Mouse (Mus musculus): ENCODE results near the gene Aloxe3.

The Aloxe3 gene

DNA sequence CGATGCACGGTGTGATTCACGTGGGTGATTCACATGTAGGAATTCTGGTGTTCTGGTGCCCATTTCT is at the start of gene Aloxe3:
Gene Aloxe3, plus strand, starts transcription at position 45 of the 67 bp plus-strand sequence.
- DNase-seq = no peak

DNA sequence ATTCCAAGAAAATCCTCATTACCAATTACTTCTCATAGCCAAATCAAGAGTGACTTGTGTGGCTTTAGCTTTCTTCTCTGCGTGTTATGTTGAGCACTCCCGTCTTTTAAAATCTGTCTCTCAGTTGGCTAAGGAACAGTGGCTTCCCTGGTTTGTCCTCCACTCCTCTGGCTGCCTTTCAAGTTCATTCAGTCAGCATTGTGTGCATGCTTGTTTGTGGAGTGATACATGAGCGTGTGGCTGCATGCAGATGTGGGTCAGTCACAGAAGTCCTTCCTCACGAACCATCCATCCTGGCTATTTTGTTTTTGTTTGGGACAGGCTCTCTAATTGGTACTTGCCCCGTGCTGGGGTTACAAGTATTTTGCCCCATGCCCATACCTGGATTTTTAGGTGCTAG is 49.1 kb upstream of the Aloxe3 start:
- peak; percentile 34 for DNase-seq

DNA sequence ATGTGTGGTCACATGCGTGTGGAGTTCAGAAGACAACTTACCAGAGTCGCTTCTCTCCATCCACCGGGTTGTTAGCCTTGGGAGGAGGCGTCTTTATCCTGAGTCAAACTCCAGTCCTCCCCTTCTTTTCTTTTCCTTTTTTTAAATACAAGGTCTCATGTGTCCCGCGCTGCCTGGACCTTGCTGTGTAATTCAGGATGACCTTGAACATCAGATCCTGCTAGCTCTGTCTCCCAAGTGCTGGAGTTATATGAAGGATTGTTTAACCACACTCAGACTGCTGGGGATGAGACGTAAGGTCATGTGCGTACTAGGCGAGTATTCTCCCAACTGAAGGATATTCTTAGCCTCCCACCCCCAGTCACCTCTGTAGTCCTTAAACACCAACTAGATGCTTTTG is 48.4 kb upstream of the Aloxe3 start:
- DNase-seq = no peak

DNA sequence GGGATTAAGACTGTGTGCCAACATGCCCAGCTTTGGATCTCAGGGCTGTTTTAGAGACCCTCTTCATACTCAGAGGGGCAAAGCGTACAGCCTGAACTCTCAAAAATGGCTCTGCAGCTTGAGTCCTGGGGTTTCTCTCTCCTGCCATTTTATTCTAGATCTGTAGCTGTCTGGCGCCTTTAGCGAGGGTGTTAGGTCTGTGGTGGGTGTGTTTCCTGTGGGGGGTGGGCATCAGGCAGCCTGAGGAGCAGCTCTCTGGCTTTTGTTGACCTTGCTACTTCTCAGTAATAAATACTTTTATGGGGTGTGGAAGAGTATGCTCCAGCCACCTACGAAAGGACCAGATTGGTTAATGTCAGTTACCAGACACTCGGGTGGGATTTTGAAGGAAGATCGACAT is 47.7 kb upstream of the Aloxe3 start:
- DNase-seq = no peak

DNA sequence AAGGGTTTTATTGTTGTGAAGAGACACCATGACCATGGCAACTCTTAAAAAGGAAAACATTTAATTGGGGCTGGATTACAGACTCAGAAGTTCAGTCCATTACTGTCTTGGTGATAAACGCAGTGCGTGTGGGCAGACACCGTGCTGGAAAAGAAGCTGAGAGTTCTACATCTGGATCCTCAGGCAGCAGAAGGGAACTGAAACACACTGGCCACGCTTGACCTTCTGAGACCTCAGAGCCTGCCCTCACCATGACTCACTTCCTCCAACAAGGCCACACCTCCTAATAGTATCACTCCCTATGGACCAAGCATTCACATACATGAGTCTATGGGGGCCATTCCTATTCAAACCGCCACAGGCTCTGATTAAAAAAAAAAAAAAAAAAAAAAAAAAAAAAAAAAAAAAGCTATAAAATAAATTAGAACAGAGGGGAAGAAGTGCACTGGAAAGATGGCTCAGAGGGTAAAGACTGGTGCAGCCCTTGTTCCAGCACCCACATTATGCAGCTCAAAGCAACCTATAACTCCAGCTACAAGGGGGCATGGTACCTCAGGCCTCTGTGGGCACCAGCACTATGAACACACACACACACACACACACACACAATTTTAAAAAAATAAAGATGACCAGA is 46.8 kb upstream of the Aloxe3 start:
- no peak for DNase-seq

DNA sequence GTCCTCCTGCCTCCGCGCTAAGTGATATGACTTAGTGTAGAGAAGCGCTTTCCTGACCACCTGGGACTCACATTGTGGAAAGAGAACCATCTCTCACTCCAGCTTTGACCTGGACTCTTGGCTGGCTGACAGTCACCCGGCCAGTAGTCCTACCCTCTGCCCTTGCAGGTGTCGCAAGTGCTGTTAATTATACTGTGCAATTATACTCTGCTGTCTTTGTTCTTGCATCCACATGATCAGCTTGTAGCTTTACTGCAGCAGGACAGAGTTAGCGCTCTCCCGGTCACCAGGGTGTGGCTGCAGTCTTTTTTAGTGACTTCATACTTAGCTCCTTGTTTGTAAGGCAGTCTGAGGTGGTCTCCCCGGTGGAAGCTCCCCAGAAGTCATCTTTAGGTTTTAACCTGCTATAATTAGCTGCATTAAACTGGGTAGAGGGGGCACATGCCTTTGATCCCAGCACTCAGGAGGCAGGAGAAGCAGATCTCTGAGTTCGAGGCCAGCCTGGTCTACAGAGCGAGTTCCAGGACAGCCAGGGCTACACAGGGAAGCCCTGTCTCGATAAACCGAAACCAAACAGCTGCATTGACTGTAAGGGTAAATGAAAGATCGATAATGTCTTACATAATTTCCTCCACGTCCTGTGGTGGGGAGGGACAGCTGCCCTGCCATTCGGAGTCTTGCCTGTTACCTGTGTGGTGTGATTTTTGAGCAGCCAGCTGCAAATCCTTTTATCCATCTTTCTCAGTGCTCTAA is 45.4 kb upstream of the Aloxe3 start:
- peak; percentile 21 for DNase-seq

DNA sequence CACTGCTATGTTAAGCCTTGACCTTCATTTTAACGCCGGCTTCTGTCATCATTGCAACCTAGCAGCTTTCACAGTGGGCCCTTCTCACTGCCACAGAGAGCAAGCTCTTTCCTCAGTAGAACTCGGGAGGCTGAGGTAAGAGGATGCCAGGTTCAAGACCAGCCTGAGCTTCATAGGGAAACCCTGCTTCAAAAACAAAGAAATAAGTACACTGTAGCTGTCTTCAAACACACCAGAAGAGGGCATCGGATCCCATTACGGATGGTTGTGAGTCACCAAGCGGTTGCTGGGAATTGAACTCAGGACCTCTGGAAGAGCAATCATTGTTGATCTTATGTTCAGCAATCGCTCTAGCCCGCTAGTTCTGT is 44.9 kb upstream of the Aloxe3 start:
- DNase-seq = no peak

DNA sequence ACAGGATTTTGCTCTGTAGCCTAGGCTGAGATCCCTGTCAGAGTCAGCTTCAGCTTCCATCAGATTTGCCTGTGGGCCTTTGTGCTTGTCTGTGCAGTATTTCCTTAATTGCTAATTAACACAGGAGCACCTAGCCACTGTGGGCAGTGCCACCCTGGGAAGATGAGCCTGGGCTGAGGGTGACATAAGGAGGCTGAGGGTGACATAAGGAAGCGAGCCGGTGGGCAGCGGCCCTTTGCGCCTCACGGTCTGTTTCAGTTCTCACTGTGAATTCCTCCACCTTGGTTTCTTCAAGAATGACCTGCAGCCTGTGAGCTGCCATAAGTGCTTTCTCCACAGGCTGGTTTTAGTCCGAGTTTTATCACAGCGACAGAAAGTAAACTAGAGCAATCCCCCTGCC is 44.1 kb upstream of the Aloxe3 start:
- no peak for DNase-seq

DNA sequence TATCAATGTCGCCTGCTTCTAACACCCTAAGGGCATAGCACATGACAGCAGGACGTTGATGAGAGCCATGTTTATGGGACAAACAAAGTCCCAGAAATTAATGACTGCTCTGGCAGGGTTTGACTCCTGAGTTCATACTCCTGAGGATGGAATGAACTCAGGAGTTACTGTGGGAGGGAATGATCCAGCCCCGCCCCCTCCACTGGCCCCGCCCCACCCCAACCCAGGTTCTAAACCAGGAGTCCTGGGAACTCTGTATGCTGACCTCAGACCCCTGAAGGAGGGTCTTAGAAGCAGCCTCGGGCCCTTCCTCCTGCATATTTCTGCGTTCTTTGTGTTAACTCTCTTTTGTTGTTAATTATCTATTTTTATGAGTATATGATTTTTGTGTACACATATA is 40.1 kb upstream of the Aloxe3 start:
- peak; percentile 31 for DNase-seq

DNA sequence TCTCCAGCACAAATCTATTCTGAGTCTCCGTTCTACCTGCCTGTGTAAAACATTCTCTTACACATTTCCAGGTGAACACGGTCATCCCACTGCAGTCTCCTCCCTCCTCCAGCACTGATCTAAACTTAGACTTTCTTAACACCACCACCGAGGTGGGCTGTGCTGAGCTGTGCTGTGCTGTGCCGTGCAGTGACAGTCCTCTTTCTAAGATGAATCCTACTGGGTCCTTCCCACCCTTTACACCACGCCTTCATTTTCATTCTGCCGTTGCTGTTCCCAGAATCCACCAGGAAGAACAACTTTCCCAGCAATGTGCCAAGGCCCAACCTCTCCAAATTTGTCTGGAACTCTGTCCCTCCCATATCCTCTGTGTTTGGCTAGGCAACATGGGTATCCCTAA is 39.3 kb upstream of the Aloxe3 start:
- DNase-seq = peak; percentile 47

DNA sequence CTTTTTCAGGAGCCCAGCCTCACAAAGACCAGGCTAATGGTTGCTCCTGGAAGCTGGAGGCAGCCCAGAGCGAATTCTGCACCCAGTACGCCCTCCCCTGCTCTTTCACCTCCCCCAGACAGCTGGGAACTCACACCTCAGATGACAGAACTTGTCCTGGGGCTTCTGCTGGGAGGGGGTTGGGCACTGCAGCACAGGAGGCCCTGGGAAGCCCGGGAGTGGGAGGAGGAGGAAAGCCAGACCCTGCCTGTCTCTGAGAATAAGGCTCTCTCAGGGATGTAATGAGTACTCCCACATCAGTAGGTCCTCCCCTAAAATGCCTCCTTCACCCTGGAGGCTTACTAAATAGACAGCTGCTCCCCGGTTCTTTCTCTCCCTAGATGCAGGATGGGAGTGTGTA is 38.6 kb upstream of the Aloxe3 start:
- DNase-seq = peak; percentile 64

DNA sequence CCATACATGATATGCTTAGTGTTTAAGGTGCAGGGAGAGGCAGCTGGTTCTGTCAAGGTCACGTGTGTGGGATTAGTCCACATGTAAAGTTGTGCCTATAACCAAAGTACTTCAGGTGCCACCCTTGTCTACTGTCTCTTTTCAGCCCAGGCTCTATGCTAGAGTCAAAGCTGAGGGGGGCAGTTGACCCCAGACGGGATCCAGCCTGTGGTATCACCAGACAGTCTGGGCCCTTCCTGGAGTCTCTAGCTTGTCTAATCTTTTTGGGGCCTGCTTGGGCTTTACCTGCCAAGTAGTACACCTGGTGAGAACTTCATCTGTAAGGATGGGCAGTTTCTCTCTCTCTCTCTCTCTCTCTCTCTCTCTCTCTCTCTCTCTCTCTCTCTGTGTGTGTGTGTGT is 38.1 kb upstream of the Aloxe3 start:
- peak; percentile 51 for DNase-seq

DNA sequence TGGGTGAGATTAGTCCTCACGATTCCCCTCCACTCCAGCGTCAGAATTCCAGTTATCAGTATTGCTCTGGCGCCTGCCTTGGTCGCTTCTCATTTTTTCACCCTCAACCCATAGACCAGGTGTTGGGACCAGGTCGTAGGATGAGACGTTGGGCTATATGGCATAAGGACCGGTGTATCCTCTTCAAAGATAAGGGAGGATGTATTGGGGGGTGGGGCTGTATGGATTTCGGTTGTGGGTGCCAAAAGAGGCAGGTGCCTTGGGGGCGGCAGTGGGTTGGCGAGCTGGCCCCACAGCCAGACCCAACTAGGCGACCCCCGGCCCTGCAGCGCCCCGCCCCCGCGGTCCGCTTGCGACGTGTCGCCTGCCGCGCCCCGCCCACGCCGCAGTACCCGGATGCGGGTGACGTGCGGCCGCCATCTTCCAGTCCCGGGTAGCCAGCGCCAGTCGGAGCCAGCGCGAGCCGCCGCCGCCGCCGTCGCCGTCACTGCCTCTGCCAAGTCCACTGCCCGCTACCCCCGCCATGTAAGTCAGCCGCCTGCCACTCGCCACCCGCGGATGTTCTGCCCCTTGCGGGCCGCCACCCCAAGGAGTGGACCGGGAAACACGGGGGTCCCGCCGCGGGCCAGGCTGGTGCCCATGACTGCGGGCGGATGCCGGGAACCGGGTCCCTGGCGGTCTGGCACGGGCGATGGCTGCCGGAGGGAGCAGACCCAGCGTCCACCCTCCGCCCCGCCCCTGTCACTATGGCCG is 37.4 kb upstream of the Aloxe3 start, which contains the start of gene Vamp2:
Gene Vamp2, plus strand, starts transcription at position 388 of the 753 bp plus-strand sequence.
- peak; percentile 96 for DNase-seq

DNA sequence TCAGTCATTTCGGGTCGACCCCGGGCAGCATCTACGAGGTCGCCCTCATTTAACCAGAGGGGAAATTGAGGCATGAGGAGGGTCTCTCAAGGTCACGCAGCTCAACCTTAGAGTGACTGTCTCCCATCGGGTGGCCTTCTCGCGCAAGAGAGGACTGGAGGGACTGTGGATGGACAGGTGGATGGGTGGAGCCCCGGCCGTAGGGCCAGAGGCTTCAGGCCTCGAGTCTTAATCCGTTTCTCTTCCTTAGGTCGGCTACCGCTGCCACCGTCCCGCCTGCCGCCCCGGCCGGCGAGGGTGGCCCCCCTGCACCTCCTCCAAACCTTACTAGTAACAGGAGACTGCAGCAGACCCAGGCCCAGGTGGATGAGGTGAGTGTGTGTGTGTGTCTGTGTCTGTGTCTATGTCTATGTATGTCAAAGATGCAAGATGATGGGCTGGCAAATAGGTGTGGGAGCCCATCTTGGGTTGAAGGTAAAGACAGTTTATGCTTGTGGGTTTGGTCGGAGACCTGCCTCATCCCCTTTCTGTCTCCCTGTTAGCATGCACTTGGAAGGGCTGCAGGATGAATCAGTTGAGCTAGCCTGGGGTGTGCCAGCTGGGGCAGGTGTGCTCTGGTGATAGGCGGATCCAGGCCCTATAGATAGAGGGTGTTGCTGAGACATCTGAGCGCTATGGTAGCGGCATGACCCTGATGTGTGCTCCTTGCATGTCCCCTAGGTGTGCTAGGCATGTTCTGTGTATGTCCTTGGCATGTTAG is 36.7 kb upstream of the Aloxe3 start:
- DNase-seq = no peak

DNA sequence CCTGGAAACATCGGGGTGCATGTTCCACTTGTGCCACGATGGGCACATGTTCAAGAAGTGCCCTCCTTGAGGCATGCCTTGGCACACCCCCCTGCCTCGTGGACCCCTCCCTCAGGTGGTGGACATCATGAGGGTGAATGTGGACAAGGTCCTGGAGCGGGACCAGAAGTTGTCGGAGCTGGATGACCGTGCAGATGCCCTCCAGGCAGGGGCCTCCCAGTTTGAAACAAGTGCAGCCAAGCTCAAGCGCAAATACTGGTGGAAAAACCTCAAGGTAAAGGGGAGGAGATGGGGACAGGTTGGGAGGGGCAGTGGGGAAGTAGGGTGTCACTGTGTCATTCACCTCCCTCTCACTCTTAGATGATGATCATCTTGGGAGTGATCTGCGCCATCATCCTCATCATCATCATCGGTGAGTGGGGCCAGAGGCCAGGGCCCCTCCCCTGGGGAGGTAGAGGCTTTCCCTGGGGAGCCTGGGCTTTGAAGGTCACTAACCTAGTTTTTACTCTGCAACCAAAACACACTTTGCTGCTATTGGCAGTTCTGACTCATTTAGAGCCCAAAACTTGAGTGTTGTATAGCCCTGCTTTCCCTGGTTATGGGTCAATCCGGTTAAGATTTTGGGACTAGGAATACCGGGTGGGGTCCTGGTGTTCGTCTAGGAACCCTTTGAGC is 35.9 kb upstream of the Aloxe3 start:
- DNase-seq = peak; percentile 84

DNA sequence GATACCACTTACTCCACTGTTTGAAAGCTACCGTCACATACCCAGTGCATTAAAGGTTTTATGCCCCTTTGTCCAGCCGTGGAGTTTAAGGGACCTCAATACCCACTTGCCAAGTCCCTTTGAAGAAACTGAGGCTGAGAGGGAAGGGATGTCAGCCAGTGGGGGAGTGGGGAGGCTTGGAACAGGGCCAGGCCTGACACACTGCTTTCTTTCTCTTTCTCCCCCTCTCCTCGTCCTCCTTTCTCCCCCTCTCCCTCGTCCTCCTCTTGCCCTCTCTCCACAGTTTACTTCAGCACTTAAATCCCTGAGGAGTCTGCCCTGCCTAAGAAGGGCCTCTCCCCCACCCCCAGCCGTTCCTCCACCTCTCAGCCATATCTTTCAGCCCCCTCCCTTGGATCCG is 35.3 kb upstream of the Aloxe3 start:
- peak; percentile 50 for DNase-seq

DNA sequence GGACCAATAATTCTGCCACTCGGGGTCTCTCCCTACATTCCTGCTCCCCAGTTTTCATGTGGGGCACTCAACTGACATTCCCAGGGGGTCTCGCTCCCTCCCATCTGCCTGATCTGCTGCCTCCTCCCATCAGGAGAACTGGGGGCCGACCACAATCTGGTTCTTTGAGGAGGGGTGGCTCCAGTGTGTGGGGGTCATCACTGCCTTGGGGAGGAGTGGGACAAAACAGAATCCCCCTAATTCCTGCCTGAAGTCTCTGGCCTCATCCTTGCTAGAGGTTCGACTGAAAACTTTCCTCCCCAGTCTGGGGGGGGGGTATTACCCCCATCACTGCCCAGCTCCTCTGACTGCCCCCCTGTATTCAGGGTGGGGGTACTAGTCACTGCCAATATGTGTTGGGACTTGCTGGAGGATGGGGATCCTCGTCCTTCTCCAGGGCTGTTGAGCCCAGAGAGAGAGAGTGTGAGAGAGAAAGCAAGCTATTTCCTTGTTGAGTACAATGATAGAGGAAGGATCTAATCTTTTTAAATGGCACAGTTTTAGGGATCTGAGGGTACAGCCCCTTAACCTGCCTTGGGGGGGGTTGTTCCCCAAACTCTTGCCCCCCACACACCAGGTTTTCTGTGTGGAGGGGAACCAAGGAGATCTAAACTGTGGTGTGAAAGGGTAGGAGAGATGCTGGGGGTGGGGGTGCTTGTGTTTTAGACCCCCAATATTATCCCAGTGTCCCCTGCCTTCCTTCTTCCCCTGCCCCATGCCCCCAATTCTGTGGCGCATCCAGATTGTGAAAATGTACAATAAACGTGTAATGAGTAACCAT is 33.9 kb upstream of the Aloxe3 start:
- DNase-seq = peak; percentile 70

DNA sequence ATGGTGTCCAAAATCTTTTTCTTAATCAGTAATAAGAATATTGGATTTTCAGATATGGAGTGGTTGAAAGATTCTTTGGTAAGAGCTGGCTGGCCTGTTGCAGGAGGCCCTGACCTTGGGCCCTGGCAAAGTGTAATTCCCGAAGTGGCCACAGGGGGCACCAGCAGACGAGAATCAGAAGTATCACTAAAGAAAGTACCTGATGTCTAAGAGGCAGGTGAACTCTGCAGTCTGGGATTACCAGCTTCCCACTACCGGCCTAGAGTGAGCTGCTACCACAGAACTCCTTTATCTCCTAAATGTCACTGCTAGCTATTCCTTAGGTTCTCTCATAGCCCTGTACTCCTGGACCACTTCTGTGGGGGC is 33.3 kb upstream of the Aloxe3 start:
- peak; percentile 86 for DNase-seq

DNA sequence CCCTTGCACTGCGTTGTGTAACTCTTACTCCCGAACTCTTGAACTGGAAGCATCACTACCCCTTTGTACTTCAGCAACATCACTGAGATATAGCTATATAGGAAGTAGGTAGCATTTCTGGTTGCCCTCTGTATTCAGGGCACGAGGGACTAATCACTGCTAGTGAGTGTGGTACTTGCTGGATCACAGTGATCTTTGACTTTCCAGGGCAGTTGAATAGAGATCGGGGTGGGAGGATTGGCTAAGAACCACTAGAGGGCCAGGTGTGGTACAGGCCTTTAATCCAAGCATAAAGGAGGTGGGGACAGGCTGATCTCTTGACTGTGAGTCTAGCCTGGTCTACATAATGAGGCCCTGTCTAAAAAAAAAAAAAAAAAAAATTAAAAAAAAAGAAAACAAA is 32.8 kb upstream of the Aloxe3 start:
- DNase-seq = no peak

DNA sequence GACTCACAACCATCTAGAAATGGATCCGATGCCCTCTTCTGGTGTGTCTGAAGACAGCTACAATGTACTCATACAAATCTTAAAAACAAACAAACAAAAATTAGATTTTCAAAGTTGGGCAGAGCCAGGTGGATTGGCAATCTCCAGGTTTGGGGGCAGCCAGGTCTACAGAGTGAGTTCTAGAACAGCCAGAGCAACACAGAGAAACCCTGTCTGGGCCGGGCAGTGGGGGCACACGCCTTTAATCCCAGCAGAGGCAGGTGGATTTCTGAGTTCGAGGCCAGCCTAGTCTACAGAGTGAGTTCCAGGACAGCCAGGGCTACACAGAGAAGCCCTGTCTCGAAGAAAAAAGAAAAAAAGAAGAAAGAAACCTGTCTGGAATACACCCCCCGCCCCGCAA is 31.8 kb upstream of the Aloxe3 start:
- DNase-seq = peak; percentile 68

DNA sequence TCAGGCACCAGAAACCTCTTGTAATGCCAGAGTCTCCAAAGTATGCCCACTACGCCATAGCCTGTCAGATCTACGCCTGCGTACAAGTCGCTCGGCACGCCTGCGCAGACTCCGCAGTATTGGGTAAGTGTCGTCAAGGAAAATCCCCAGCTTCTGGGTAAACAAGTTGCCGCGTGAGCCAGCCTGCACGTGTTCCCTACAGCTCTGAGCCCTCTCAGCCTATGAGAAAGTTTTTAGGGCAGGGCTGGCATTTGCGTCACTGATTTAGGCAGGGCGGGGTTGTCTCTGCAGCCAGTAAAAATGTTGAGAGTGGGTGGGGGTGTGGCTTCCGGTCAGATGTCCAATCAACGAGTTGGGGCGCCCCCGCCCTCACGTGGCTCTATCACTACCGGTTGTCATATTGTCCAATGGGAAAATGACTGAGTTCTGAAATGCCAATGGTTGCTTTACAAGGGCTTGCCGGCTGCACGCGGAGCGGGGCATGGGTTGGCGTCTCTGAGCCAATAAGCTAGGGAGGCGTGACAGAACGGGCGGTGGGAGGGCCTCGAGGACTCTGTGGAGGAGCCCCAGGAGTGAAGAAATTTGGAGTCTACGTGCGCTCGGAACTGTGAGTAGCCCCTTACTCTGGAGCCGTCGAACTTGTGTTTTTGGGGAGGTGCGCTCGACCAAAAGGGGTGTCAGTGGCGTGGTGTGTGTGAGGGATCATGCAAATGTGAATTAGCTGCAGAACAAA is 30.8 kb upstream of the Aloxe3 start, which contains the start of gene Per1:
Gene Per1, plus strand, starts transcription at position 521 of the 733 bp plus-strand sequence.
- peak; percentile 100 for DNase-seq
